In genomic region chr13:45466031-45466519, GRCm38 (mm10) we compare ENCODE assay signal across 16 mouse cellular contexts. TPM values are rescaled to one million over a fixed set of nuclear protein-coding genes. Genes with fewer than 3 reads are reported as not detected.
A peak's percentile ranks its signal among the peaks of the same experiment; 100 is the strongest.
DNase-seq lines count a peak whose midpoint lies in the region; ATAC-seq and TF ChIP-seq lines count a peak whose summit lies in the region.
"Had no signal": no experiment of that assay in that cellular context is flagged by ENCODE, and none has a peak within 500 bp of the region (broad histone marks: within the 10 kb centered on the region; RNA-seq: fewer than 3 reads in every experiment).

No protein-coding gene starts in this region.

- WGBS in heart, embryonic 10.5 days, result 70% methylated on average over 10 of the region's 10 CpGs
- 34% methylated on average over 10 of the region's 10 CpGs for WGBS in embryonic facial prominence, embryonic 13.5 days
- 25% methylated on average over 10 of the region's 10 CpGs for WGBS in hindbrain, postnatal 0 days

- no peak for TF ChIP-seq CTCF in hindbrain, postnatal 0 days (IDR thresholded peaks at IDR 0.05; ENCODE audit: low read depth)

- H3K4me1 ChIP-seq in heart, embryonic 10.5 days, result peaks cover 12% of the 10 kb centered on the region
- peaks cover 46% of the 10 kb centered on the region for H3K4me1 ChIP-seq in embryonic facial prominence, embryonic 13.5 days
- peaks cover 13% of the 10 kb centered on the region for H3K4me1 ChIP-seq in hindbrain, postnatal 0 days (ENCODE audit: insufficient read depth, low read length)

- no peak overlapping the region for H3K27ac ChIP-seq in heart, embryonic 10.5 days
- H3K27ac ChIP-seq in embryonic facial prominence, embryonic 13.5 days, result peak overlapping the region; percentile 85
- H3K27ac ChIP-seq in hindbrain, postnatal 0 days, result peak overlapping the region; percentile 58
- H3K27ac ChIP-seq: heart, embryonic 13.5 days; neural tube, embryonic 12.5 days; stomach, postnatal 0 days had no signal

- no peaks in the 10 kb centered on the region for H3K9me3 ChIP-seq in heart, embryonic 10.5 days
- no peaks in the 10 kb centered on the region for H3K9me3 ChIP-seq in embryonic facial prominence, embryonic 13.5 days
- H3K9me3 ChIP-seq in hindbrain, postnatal 0 days (ENCODE audit: low read length), result no peaks in the 10 kb centered on the region
- H3K9me3 ChIP-seq: heart, embryonic 13.5 days; neural tube, embryonic 12.5 days had no signal

- no peak for ATAC-seq in embryonic facial prominence, embryonic 13.5 days (ENCODE audit: insufficient number of reproducible peaks, insufficient read depth, low FRiP score, low TSS enrichment, low read depth)
- peak; percentile 57 for ATAC-seq in hindbrain, postnatal 0 days
- ATAC-seq: CD4-positive, CD25-positive, alpha-beta regulatory T cell, adult 4 months had no signal

- peak; percentile 73 for DNase-seq in heart, adult 11 months
- no peak for DNase-seq in heart, embryonic 10.5 days (ENCODE audit: low spot score)
- DNase-seq in left cerebral cortex, postnatal 4 days, result peak; percentile 66
- DNase-seq in left cerebral cortex, adult 8-10 months (ENCODE audit: low spot score in 2 of 2), result no peak
- peak; percentile 77 for DNase-seq in hindbrain, postnatal 0 days (ENCODE audit: low spot score)
- DNase-seq in thymus, postnatal 10 days (ENCODE audit: low spot score in 2 of 2), result no peak
- DNase-seq in lung, postnatal 25 days (ENCODE audit: low spot score), result no peak
- DNase-seq: gastrocnemius, postnatal 14 days; right cerebral cortex, adult 18-20 months; spleen, adult 18-20 months; thymus, postnatal 36 days had no signal

- no peaks in the 10 kb centered on the region for H3K27me3 ChIP-seq in heart, embryonic 10.5 days (ENCODE audit: insufficient read depth, poor library complexity, severe bottlenecking)
- no peaks in the 10 kb centered on the region for H3K27me3 ChIP-seq in embryonic facial prominence, embryonic 13.5 days
- H3K27me3 ChIP-seq in hindbrain, postnatal 0 days (ENCODE audit: insufficient read depth, low read length), result no peaks in the 10 kb centered on the region
- H3K27me3 ChIP-seq: heart, embryonic 13.5 days had no signal

- H3K4me3 ChIP-seq in heart, embryonic 10.5 days, result no peak overlapping the region
- H3K4me3 ChIP-seq in embryonic facial prominence, embryonic 13.5 days, result no peak overlapping the region
- no peak overlapping the region for H3K4me3 ChIP-seq in hindbrain, postnatal 0 days (ENCODE audit: low read length)
- H3K4me3 ChIP-seq: heart, embryonic 13.5 days; neural tube, embryonic 12.5 days had no signal

- intact Hi-C loops in left cerebral cortex, postnatal 4 days (cut with DNase I), result no loop called here

- no peaks in the 10 kb centered on the region for H3K36me3 ChIP-seq in heart, embryonic 10.5 days
- H3K36me3 ChIP-seq in embryonic facial prominence, embryonic 13.5 days, result no peaks in the 10 kb centered on the region
- H3K36me3 ChIP-seq in hindbrain, postnatal 0 days (ENCODE audit: insufficient read depth, low read length), result no peaks in the 10 kb centered on the region
- H3K36me3 ChIP-seq: heart, embryonic 13.5 days; neural tube, embryonic 12.5 days had no signal

- H3K9ac ChIP-seq in embryonic facial prominence, embryonic 13.5 days, result no peak overlapping the region
- no peak overlapping the region for H3K9ac ChIP-seq in hindbrain, postnatal 0 days (replicated peaks; ENCODE audit: low read length)
- H3K9ac ChIP-seq: heart, embryonic 13.5 days; neural tube, embryonic 12.5 days had no signal

- H3K4me2 ChIP-seq in embryonic facial prominence, embryonic 13.5 days, result peak overlapping the region; percentile 24; the same call in 1 of the 2 replicates
- H3K4me2 ChIP-seq in hindbrain, postnatal 0 days (ENCODE audit: low read depth, low read length), result 0 out of 2 replicates have a peak overlapping the region, but pooled peaks have one; percentile 1
- H3K4me2 ChIP-seq: heart, embryonic 13.5 days; neural tube, embryonic 12.5 days had no signal

RNA-seq across cellular contexts. Expression of gene Gmpr, which starts 41.2 kb away (rescaled TPM):
- 133 and 207 TPM in 2 replicates for polyA plus RNA-seq in heart, embryonic 10.5 days (2016; fragmentation: Nextera tagmentation; extraction: Ambion mirVana)
- total RNA-seq in left cerebral cortex, postnatal 4 days (2021), result 10 to 100 TPM; 16.2 to 17.5 TPM
- total RNA-seq in left cerebral cortex, adult 8-10 months (2022), result 10 to 100 TPM; 56.1 to 59.2 (median 58.1) TPM
- polyA plus RNA-seq in embryonic facial prominence, embryonic 13.5 days (2015; fragmentation: Nextera tagmentation; extraction: Ambion mirVana), result 27.7 and 36.9 TPM in 2 replicates
- 21.7 and 27.9 TPM in 2 replicates for total RNA-seq in hindbrain, postnatal 0 days (2014; rRNA removed)
- polyA plus RNA-seq in hindbrain, postnatal 0 days (2015; fragmentation: Nextera tagmentation; extraction: Ambion mirVana), result 41.5 and 43.3 TPM in 2 replicates

Comparison
In these comparisons a context has a peak if more than half of its experiments do, and no peak if none do; other contexts are left out.
1. DNase-seq: peak in heart, adult 11 months (single experiment), left cerebral cortex, postnatal 4 days (single experiment) and hindbrain, postnatal 0 days (single experiment); none in heart, embryonic 10.5 days (single experiment), left cerebral cortex, adult 8-10 months (0 of 2), thymus, postnatal 10 days (0 of 2) and lung, postnatal 25 days (single experiment).